ENCODE assay signal across 8 mouse cellular contexts in genomic region chr7:67487889-67488411, GRCm38 (mm10).
DNase-seq lines count a peak whose midpoint lies in the region; ATAC-seq and TF ChIP-seq lines count a peak whose summit lies in the region.

No protein-coding gene starts in this region.

- TF ChIP-seq EP300 in heart, postnatal 0 days (IDR thresholded peaks at IDR 0.05; ENCODE audit: low read depth): no peak

- peak overlapping the region; percentile 17; the same call in 1 of the 2 replicates for H3K9ac ChIP-seq in heart, postnatal 0 days (replicated peaks; ENCODE audit: low read depth, low read length)

- WGBS in kidney, adult 2 months: 80% methylated on average over 10 of the region's 10 CpGs
- 41% methylated on average over 10 of the region's 10 CpGs for WGBS in heart, postnatal 0 days

- no peaks in the 10 kb centered on the region for H3K27me3 ChIP-seq in kidney, adult 2 months (replicated peaks; ENCODE audit: control insufficient read depth, insufficient read depth, low read length)
- H3K27me3 ChIP-seq in heart, postnatal 0 days (ENCODE audit: control insufficient read depth, insufficient read depth, low read length): no peaks in the 10 kb centered on the region

- TF ChIP-seq POLR2A in kidney, adult 2 months (IDR thresholded peaks at IDR 0.05; ENCODE audit: low read depth, low read length): no peak

- H3K36me3 ChIP-seq in kidney, adult 2 months (ENCODE audit: control insufficient read depth, insufficient read depth, low read length): no peaks in the 10 kb centered on the region
- no peaks in the 10 kb centered on the region for H3K36me3 ChIP-seq in heart, postnatal 0 days (replicated peaks; ENCODE audit: control insufficient read depth, insufficient read depth, low read length)

- no peaks in the 10 kb centered on the region for H3K4me1 ChIP-seq in kidney, adult 2 months (ENCODE audit: control insufficient read depth, insufficient read depth, low read length)
- peaks cover 18% of the 10 kb centered on the region for H3K4me1 ChIP-seq in heart, postnatal 0 days (ENCODE audit: control insufficient read depth, insufficient read depth)

- H3K27ac ChIP-seq in kidney, adult 2 months (ENCODE audit: insufficient read depth, low read depth, low read length): no peak overlapping the region
- H3K27ac ChIP-seq in heart, postnatal 0 days (ENCODE audit: low read depth): peak overlapping the region; percentile 73

- peak; percentile 60 for DNase-seq in kidney, adult 2 months
- DNase-seq in kidney, postnatal 4 days: no peak
- peak; percentile 43 to 54 for DNase-seq in adrenal gland, adult 18-20 months (ENCODE audit: low spot score in 2 of 2)
- peak; percentile 98 to 99 for DNase-seq in cerebellum, postnatal 10 days
- peak; percentile 30 for DNase-seq in heart, postnatal 0 days (ENCODE audit: low spot score)
- DNase-seq in ovary, postnatal 36 days (ENCODE audit: low spot score): peak; percentile 62
- DNase-seq in yolk sac, embryonic 10.5 days (ENCODE audit: low spot score): no peak
- no peak for DNase-seq in natural killer cell, adult 2 months (ENCODE audit: low spot score in 2 of 2)

- peak; percentile 59; the same call in 1 of the 2 replicates for ATAC-seq in heart, postnatal 0 days (ENCODE audit: insufficient read depth, low read depth)

- no peaks in the 10 kb centered on the region for H3K9me3 ChIP-seq in heart, postnatal 0 days (replicated peaks; ENCODE audit: control insufficient read depth, low read length)

- no peak for TF ChIP-seq CTCF in kidney, adult 2 months (conservative IDR thresholded peaks at IDR 0.05; ENCODE audit: insufficient read depth, insufficient read length, low read depth, low read length)
- TF ChIP-seq CTCF in heart, postnatal 0 days (IDR thresholded peaks at IDR 0.05; ENCODE audit: low read depth): no peak

- H3K4me2 ChIP-seq in heart, postnatal 0 days (ENCODE audit: low read depth, low read length): no peak overlapping the region

- H3K4me3 ChIP-seq in kidney, adult 2 months (ENCODE audit: insufficient read depth, low read depth, low read length): no peak overlapping the region
- H3K4me3 ChIP-seq in heart, postnatal 0 days (ENCODE audit: low read depth, low read length): no peak overlapping the region

Comparison
In these comparisons a context has a peak if more than half of its experiments do, and no peak if none do; other contexts are left out.
1. DNase-seq: peak in kidney, adult 2 months (single experiment), adrenal gland, adult 18-20 months (2 of 2), cerebellum, postnatal 10 days (2 of 2), heart, postnatal 0 days (single experiment) and ovary, postnatal 36 days (single experiment); none in kidney, postnatal 4 days (0 of 2), yolk sac, embryonic 10.5 days (single experiment) and natural killer cell, adult 2 months (0 of 2).